Mouse (Mus musculus): ENCODE data around the gene Jakmip3.

DNA sequence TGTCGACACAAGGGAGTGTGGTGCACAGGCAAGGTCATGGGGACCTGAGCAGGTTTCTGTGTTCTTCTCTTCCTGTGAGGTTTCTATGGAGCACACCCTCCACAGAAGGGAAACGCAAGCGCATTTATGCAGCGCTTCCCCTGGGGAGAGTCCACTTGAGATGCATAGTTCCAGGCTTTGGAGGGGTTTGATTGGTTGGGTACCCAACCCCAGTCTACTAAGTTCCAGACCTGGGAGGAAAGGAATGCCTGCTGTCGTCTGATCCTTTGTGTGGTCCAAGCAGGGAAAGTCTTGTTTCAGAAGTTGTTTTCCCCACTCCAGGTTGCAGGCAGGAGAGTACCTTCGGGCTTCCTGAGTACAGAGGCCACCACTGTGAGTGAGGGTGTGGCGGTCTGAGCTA, 138.6 kb downstream of the Jakmip3 start:
- TF ChIP-seq ZMIZ1 (IDR thresholded peaks at IDR 0.05; ENCODE audit: low read depth, low read length) (no peak), TCF12 (IDR thresholded peaks at IDR 0.05; ENCODE audit: low read depth, low read length) (no peak), MAX (IDR thresholded peaks at IDR 0.05; ENCODE audit: low read length) (no peak)

Data from MEL (cell line).